Mouse (Mus musculus) midbrain, embryonic 16.5 days (tissue): ENCODE measurements around the gene Ptprb. TPM values are rescaled to one million over a fixed set of nuclear protein-coding genes. Genes with fewer than 3 reads are reported as not detected.

Source experiments
- polyA plus RNA-seq: library from polyadenylated mRNA; unstranded; fragments of >200 nt; fragmentation: Nextera tagmentation; extraction: Ambion mirVana; gene quantifications from 2 replicates; pipeline ENCODE4 v1.2.1, GENCODE M21; 2015

The Ptprb gene
- polyA plus RNA-seq, 1 experiment from 2014 or later, result 3.4 TPM

Other genes with a start within 250 kb of the Ptprb start
- gene 4933416C03Rik, start 161.6 kb upstream of the Ptprb start, polyA plus RNA-seq, result 0.10 and 0.17 TPM in 2 replicates
- gene Kcnmb4, start 198.4 kb downstream of the Ptprb start, polyA plus RNA-seq, result 17.1 and 17.8 TPM in 2 replicates